Mouse (Mus musculus) heart, adult 2 months (tissue): ENCODE data around the gene Tagap.
"Not testable (repeated sequence)": the region's sequence is repeated elsewhere in the genome, so short reads cannot be mapped to it uniquely, and the experiment has no call there.

Source experiments
- CTCF ChIP-seq: fragments of 200-600 bp; IDR thresholded peaks from 2 replicates; pipeline ENCODE4 v1.8.1; 2022; ENCODE audit warnings: antibody characterized with exemption, mild to moderate bottlenecking, moderate library complexity
- EP300 ChIP-seq: fragments of 200-500 bp; IDR thresholded peaks from 2 replicates; pipeline ENCODE4 v1.6.1; 2011; ENCODE audit warnings: low read depth, low read length, control low read depth; ENCODE audit not compliant: insufficient read depth

DNA sequence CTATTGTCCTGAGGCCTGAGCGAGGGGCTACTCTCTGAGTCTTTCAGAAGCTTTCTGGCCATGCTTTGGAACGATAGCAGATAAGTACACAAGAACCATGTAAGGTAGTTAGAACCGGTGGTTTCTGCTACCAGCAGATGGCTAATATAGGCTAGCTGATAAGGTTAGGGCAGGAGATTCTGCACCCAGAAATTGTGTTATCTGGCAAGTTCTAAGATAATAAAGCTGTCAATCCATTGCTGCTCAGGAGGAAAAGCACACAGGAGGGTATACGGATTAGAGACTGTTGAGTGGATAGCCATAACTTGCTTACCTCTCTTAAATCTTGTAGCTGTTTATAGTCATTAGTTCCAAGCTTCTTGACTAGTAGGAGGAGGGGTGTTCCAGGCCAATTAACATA is 37.5 kb downstream of the Tagap start:
- TF ChIP-seq EP300, CTCF: not testable (repeated sequence)
